13 mouse cellular contexts compared by ENCODE assay signal in the genomic region with DNA sequence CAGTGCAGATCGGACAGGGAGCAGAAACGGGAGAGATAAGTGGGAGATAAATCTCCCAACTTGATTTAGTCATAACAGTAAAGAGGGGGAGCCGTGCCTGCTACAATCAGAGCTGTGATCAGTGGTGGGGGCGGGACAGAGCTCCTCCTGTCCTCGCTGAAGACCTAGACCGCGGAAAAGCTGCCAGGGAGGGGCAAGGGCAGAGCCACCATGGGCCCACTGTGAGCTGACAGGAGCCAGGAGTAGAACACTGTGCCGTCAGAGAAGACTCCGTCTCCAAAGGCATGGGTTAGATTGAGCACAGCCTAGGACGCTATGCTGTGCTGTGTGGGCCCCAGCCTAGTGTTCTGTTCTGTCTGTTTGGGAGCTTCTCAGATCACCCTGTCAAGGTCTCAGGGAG.
A peak's percentile ranks its signal among the peaks of the same experiment; 100 is the strongest.
DNase-seq lines count a peak whose midpoint lies in the region; ATAC-seq and TF ChIP-seq lines count a peak whose summit lies in the region.
"Had no signal": no experiment of that assay in that cellular context is flagged by ENCODE, and none has a peak within 500 bp of the region (broad histone marks: within the 10 kb centered on the region; RNA-seq: fewer than 3 reads in every experiment).

No protein-coding gene starts in this region.

- no peak overlapping the region for H3K9ac ChIP-seq in kidney, embryonic 16.5 days (replicated peaks; ENCODE audit: low read length)
- 0 out of 2 replicates have a peak overlapping the region, but pooled peaks have one; percentile 19 for H3K9ac ChIP-seq in limb, embryonic 13.5 days
- H3K9ac ChIP-seq: liver, embryonic 15.5 days had no signal

- 23% methylated on average over 10 of the region's 10 CpGs for WGBS in kidney, embryonic 16.5 days
- WGBS in kidney, adult 2 months = 45% methylated on average over 10 of the region's 10 CpGs
- 43% methylated on average over 10 of the region's 10 CpGs for WGBS in limb, embryonic 13.5 days

- no peaks in the 10 kb centered on the region for H3K9me3 ChIP-seq in kidney, embryonic 16.5 days (ENCODE audit: low read length)
- no peaks in the 10 kb centered on the region for H3K9me3 ChIP-seq in limb, embryonic 13.5 days
- H3K9me3 ChIP-seq: liver, embryonic 15.5 days; megakaryocyte, embryonic 14.5 days had no signal

- no peaks in the 10 kb centered on the region for H3K36me3 ChIP-seq in kidney, embryonic 16.5 days (ENCODE audit: insufficient read depth, low read length)
- no peaks in the 10 kb centered on the region for H3K36me3 ChIP-seq in kidney, adult 2 months (ENCODE audit: control insufficient read depth, insufficient read depth, low read length)
- no peaks in the 10 kb centered on the region for H3K36me3 ChIP-seq in limb, embryonic 13.5 days
- H3K36me3 ChIP-seq: liver, embryonic 15.5 days had no signal

- no peak overlapping the region for H3K4me2 ChIP-seq in kidney, embryonic 16.5 days (replicated peaks; ENCODE audit: low read depth, low read length)
- H3K4me2 ChIP-seq in limb, embryonic 13.5 days (replicated peaks) = no peak overlapping the region
- H3K4me2 ChIP-seq: liver, embryonic 15.5 days had no signal

- peaks cover 21% of the 10 kb centered on the region for H3K4me1 ChIP-seq in kidney, embryonic 16.5 days (ENCODE audit: insufficient read depth, low read length)
- no peaks in the 10 kb centered on the region for H3K4me1 ChIP-seq in kidney, adult 2 months (ENCODE audit: control insufficient read depth, insufficient read depth, low read length)
- H3K4me1 ChIP-seq in limb, embryonic 13.5 days = peaks cover 27% of the 10 kb centered on the region
- H3K4me1 ChIP-seq: liver, embryonic 15.5 days had no signal

- H3K27ac ChIP-seq in kidney, embryonic 16.5 days (ENCODE audit: low read length) = peak overlapping the region; percentile 20; the same call in 1 of the 2 replicates
- H3K27ac ChIP-seq in kidney, adult 2 months (ENCODE audit: insufficient read depth, low read depth, low read length) = no peak overlapping the region
- H3K27ac ChIP-seq in limb, embryonic 13.5 days = no peak overlapping the region; the same call in 1 of the 2 replicates
- H3K27ac ChIP-seq: heart, adult 2 months; liver, embryonic 15.5 days had no signal

- no peak overlapping the region for H3K4me3 ChIP-seq in kidney, embryonic 16.5 days (ENCODE audit: low read length)
- H3K4me3 ChIP-seq in kidney, adult 2 months (ENCODE audit: insufficient read depth, low read depth, low read length) = no peak overlapping the region
- H3K4me3 ChIP-seq in limb, embryonic 13.5 days = no peak overlapping the region
- H3K4me3 ChIP-seq: heart, adult 2 months; liver, embryonic 15.5 days; megakaryocyte, embryonic 14.5 days had no signal

- peak; percentile 27; the same call in 1 of the 2 replicates for ATAC-seq in kidney, embryonic 16.5 days (ENCODE audit: low FRiP score, low TSS enrichment)
- ATAC-seq in limb, embryonic 13.5 days (ENCODE audit: low FRiP score, low read depth) = no peak
- ATAC-seq: intestine, embryonic 16.5 days had no signal

- TF ChIP-seq POLR2A in kidney, adult 2 months (IDR thresholded peaks at IDR 0.05; ENCODE audit: low read depth, low read length) = no peak

- DNase-seq in adrenal gland, adult 2 months = peak; percentile 20
- no peak for DNase-seq in adrenal gland, postnatal 25 days
- DNase-seq in kidney, adult 2 months = no peak
- peak; percentile 49 for DNase-seq in MN1 (ENCODE audit: low spot score)
- DNase-seq in thymus, postnatal 25 days = no peak
- DNase-seq in embryo, embryonic 11 days = no peak
- DNase-seq: cerebellum, adult 8-10 months; heart, adult 2 months had no signal

- no peaks in the 10 kb centered on the region for H3K27me3 ChIP-seq in kidney, embryonic 16.5 days (ENCODE audit: insufficient read depth, low read length)
- no peaks in the 10 kb centered on the region for H3K27me3 ChIP-seq in kidney, adult 2 months (replicated peaks; ENCODE audit: control insufficient read depth, insufficient read depth, low read length)
- no peaks in the 10 kb centered on the region for H3K27me3 ChIP-seq in limb, embryonic 13.5 days
- H3K27me3 ChIP-seq: liver, embryonic 15.5 days had no signal

- no peak for TF ChIP-seq CTCF in kidney, adult 2 months (conservative IDR thresholded peaks at IDR 0.05; ENCODE audit: insufficient read depth, insufficient read length, low read depth, low read length)

Comparison
In these comparisons a context has a peak if more than half of its experiments do, and no peak if none do; other contexts are left out.
1. DNase-seq: peak in adrenal gland, adult 2 months (single experiment) and MN1 (single experiment); none in adrenal gland, postnatal 25 days (single experiment), kidney, adult 2 months (single experiment), thymus, postnatal 25 days (single experiment) and embryo, embryonic 11 days (single experiment).